Mouse (Mus musculus): ENCODE results near the gene Plxnb3.

DNA sequence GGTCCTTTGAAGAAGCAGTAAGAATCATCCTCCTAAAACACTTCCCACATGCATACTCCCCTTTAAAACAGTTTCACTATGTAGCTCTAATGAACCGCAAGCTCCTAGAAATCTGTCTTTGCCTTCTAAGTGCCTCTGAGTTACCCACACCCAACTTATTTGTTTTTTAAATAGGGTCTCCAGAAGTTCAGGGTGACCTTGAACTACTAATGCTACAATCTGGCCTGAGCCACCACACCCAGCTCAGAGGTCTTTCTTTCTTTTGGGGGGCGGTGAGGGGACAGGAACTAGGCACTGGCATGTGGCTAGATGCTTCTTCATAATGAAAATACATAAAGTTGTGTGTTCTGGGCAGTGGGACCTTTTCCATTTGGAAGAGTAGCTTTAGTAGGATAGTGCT, 40.6 kb downstream of the Plxnb3 start:
- TF ChIP-seq POLR2A (IDR thresholded peaks at IDR 0.05; ENCODE audit: borderline replicate concordance, control insufficient read depth, low read depth, low read length) = no peak
- TF ChIP-seq CTCF (IDR thresholded peaks at IDR 0.05; ENCODE audit: control insufficient read depth, insufficient read depth, low read length) = no peak
